Mouse (Mus musculus) cerebellum, adult 11 months (tissue): ENCODE data around the gene Fgfbp3.
"Not testable (repeated sequence)": the region's sequence is repeated elsewhere in the genome, so short reads cannot be mapped to it uniquely, and the experiment has no call there.

Experiments used
- DNase-seq: peaks from one replicate; pipeline ENCODE4 v3.0.0; 2022

Gene Fgfbp3

DNA sequence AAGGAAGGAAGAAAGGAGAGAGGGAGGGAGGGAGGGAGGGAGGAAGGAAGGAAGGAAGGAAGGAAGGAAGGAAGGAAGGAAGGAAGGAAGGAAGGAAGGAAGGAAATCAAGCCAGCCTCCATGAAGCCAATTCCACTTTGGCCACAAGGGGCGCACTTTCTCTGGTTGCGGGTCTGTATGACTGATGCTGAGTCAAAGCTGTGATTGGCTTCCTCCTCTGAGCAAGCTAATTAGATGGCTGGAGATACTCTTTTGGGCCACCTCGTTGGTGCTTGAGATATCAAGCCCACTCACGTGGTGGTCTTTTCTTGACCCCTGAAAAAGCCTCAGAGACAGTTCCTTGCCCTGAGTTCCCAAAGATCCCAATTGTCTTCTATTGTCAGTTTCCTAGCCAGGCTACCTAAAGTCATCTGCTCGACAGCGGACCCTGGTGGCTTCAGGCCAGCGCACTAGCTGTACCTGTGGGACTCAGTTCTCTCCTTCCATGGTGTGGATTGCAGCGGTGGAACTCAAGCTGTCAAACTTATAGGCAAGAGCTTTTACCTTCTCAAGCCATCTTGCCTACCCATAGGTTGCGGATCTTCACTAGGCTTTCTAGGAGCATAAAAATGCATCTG, 9.6 kb downstream of the Fgfbp3 start:
- DNase-seq = peak; percentile 48

DNA sequence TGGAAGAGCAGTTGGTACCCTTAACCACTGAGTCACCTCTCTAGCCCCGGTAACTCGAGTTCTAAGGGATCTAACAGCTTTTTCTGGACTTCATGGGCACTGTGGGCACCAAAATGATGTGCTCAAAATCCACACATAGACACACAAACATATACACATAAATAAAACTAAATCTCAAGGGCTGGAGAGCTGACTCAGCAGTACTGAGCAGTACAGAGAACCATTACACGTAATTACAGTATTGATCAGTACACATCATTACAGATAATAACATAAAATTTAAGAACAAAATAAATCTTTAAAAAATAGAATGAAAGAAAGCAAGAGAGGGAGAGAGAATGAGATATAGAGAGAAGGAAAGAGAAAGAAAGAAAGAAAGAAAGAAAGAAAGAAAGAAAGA, 10.3 kb downstream of the Fgfbp3 start:
- DNase-seq = no peak

DNA sequence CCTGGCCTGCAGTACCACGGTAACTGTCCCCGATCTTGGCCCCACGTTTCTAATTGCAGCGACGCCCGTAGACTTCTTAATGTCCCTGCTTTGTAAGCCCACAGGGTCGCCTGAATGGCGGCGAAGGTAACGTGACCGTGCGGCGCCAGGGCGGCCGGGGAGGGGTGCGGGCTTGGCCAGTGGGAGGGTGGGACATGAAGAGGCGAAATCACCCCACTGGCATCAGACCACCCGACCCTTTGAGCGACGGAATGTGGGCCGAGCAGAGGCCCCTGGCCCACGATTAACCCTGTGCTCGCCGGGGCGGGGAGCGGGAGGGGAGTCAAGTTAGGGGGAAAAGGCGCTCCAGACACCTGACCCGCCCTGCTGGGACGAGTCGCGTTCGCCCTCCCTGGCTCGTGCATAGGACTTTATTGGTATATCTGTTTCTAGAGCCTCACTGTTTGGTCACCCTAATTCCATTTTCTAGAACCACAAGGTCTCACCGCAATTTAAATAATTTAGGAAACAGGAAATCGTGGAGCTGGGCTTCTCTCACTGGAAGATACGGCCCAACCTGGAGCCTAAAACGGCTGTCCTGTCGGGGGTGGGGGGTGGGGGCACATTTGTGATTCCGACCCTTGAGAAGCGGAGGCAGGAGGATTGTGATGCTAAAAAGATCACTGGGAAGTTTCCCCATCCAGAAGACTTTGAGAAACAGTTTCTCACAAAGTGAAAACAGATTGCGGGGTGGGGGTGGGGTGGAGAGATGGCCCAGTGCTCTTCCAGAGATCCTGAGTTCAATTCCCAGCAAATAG, 15.0 kb downstream of the Fgfbp3 start:
- DNase-seq = peak; percentile 25

GRCm38 (mm10) chr19:36903377-36903776, 16.0 kb downstream of the Fgfbp3 start:
- no peak for DNase-seq

- DNase-seq = no peak
These were observed 21.6 kb downstream of the Fgfbp3 start for GRCm38 (mm10) chr19:36897778-36898177.

DNA sequence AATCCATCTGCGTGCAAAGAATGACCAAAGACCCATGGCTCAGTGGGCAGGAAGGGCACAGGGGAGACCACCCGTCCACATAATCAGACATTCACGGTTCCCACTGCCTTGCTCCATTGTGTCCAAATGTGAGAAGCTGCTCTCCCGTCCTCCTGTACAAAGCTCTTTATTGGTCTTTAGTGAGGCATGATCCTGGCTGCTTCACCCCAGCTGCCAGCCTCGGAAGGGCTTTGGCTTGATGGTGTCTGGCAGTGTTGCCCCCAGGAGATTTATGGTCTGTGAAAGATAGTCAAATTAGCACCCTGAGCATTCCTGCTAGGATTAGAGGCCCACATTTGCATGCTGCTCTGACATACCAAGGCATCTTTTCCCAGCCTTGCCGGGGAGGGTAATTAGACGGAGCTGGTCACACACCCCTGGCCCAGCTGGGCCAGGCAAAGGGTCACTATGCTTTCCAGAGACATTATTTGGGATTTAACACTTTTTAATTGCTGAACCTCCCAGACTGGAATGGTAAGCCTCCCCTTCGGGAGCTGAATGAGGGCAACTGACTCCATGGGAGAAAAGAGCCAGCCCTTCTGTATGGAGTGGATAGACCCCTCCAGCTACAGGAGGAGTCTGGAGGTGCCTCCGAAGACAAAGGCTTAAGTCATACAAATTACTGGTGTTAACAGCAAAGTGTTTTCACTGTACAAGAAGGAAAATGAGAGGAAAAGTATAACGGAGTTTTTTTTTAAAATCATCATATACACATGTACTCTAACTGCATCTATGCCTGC, 22.4 kb downstream of the Fgfbp3 start:
- DNase-seq = no peak

DNA sequence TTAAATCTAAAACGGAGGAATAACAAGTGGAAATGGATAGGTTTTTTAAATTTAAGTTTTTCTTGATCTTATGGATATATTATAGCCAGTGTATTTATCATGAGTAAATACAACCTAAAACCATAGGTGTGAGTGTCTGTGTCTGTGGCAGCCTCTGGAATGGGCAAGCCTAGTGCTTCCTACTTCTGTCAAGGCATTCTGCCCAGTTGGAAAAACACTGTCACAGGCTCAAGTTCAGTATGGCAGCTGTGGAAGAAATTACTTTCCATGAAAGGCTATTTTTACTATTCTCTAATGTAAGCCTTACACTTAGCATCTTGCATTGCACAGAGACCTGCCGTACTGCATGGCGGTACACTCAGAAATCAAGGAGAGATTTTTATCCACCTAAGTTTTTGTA, 27.7 kb downstream of the Fgfbp3 start:
- DNase-seq = no peak

DNA sequence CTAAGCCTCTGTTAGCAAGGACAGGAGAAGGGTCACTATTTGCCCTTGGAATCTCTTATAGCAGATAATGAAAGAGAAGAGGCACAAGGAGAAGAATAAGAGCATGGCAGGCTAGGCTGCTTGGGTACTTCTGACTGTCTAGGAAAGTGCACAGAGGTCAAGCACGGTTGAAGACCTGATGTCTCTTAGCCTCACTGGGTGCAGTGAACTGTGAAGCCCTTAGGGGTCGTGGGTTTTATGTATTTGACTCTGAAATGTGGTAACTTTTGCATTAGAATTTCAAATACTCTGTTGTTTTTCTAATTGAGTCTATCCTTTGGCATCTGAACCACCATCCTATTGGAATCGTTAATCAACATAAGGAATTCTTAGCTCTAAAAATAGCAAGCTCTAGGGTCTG, 31.7 kb downstream of the Fgfbp3 start:
- DNase-seq = no peak

DNA sequence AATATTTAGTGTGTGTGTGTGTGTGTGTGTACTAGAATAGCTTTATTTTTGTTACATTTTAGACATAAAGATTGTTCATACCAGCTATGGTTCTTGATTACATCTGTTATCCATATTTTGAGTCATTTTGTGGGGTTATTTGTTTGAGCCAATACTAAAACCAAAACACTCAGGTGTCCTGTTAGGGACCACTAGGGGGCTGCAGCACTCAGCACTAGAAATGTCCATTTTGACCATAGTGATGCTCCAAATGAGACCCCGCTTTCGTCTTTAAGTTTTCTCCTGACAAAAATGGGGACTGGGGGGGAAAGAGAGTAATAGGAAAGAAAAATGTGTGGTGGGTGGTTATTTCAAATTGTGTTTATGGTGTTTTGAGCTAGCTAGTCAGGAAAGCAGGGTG, 33.1 kb downstream of the Fgfbp3 start:
- DNase-seq = no peak

GRCm38 (mm10) chr19:36883119-36883518, 36.3 kb downstream of the Fgfbp3 start:
- DNase-seq = no peak

- DNase-seq = no peak
These were observed 40.5 kb downstream of the Fgfbp3 start for GRCm38 (mm10) chr19:36878743-36879495.

GRCm38 (mm10) chr19:36877329-36877728, 42.1 kb downstream of the Fgfbp3 start:
- no peak for DNase-seq

DNA sequence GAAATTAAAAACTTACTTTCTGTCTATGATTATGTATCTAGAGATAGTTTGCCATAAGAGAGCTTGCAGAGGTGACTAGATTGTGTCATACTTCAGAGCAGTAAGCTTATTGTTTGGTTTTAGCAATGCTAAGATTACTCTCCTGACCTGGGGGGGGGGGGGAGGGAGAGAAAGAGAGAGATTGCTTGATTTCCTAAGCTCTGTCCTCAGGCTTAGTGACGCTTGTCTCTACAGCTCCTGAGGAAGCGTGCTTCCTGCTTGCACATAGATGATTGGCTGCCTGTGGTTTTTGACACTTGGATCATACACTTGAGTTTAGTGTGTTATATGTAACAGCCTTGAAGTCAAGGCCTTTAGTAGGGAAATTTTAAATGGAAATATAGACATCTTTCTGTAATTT, 44.8 kb downstream of the Fgfbp3 start:
- DNase-seq = no peak

GRCm38 (mm10) chr19:36868675-36869074, 50.7 kb downstream of the Fgfbp3 start:
- DNase-seq = not testable (repeated sequence)
